Mouse (Mus musculus): ENCODE data around the gene Col5a1.

The Col5a1 gene

DNA sequence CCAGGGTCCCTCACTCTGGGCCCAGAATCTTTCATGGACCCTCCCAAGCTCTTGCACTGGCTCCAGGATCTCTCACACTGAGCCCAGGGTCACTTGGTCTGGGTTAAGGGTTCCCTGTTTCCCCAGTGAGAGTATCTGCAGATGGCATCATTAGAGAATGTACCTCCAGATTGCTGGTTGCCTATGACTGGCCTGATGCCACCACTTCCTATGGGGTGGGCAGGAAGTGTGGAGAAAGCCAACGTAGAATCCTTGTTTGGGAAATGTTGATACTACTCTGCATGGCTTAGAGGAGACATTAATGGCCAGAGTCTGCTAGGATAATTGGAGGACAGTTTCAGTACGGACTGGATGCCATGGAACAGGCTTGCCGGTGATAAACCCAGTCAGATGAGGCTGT is 76.2 kb downstream of the Col5a1 start:
- no peak for DNase-seq (ENCODE audit: low read depth, low spot score)

DNA sequence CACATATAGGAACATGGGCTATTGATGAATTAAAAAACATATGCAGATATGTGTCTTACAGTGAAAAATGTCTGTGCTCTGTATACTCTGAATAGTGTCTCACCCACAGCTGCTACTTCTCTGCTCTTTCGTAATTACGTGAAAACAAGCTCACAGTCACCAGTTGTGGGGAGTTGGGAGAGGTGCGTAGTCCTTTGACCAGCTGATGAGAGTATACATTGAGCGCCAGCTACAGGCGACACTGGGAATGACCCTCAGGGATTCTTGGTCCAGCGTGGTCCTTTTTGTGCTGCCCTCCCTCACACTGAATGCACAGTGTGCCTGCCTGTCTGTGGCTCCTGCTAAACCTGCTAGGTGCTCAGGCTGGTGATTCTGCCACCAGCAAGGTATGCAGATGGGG is 82.9 kb downstream of the Col5a1 start:
- DNase-seq (ENCODE audit: low read depth, low spot score): peak; percentile 16

DNA sequence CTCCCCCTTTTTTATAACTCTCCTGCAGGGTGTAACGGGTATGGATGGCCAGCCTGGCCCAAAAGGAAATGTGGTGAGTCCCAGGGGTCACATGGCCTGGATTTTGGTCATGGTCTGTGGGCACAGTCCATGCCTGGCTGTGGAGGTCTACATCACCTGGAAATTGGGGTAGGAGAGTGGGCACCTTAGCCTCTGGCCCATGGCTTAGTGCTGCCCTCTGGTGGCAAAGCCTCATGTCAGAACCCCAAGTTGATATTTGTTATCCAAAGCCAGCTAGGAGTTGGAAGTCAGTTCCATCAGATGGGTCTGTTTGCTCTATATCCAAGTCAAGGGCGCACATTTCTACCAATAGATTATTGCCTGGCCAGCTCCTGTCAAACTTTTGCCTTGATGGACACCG is 87.6 kb downstream of the Col5a1 start:
- DNase-seq (ENCODE audit: low read depth, low spot score): peak; percentile 39

DNA sequence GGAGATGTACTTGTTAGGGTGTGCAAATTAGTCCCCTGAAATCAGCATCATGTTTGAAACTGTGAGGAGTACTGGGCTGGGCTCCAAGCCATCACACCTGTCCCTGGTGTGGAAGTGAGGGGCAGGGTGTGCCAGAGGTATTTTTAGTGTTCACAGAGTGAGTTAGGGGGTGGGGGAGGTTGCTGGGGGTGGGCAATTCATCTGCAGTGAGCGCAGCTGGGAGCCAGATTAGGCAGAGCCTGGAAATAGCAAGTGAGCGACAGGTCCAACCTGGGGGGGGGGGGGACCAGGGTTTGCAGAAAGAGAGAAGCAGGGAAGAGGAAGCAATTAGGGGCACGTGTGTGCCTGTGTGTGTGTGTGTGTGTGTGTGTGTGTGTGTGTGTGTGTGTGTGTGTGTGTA is 89.6 kb downstream of the Col5a1 start:
- DNase-seq (ENCODE audit: low read depth, low spot score): no peak

DNA sequence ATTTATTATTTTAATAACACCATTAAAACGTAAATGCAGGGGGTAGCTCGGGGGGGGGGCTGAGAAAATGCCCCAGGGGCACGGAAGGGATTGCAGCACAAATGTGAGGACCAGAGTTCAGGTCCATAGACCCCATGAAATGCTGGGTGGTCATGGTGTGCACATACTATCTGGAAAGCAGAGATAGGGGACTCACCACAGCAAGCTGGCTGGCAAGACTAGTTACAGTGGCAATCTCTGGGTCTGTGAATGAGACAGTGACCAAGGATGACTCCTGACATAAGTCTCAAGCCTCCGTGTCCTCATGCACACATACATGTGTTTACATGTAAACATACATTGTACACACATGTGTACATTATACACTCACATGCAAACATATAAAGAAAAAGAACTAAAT is 90.3 kb downstream of the Col5a1 start:
- no peak for DNase-seq (ENCODE audit: low read depth, low spot score)

DNA sequence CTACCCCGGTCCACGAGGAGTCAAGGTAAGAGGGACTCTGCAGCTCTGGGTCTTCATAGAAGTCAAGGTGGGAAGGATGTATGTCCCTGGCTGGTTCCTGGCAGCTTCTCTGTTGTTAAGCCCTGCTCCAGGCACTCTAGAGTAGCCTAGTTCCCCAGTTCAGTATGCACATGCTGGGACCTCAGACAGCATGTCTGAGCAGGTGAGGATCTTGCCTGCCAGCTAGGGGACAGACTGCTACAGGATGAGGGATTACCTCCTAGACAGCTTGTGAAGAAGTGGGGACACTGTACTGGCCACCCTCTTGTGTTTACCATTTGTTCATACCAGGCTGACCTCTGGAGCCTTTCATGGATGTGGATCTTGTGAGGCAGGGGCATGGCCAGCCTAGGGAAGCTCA is 94.8 kb downstream of the Col5a1 start:
- DNase-seq (ENCODE audit: low read depth, low spot score): no peak

DNA sequence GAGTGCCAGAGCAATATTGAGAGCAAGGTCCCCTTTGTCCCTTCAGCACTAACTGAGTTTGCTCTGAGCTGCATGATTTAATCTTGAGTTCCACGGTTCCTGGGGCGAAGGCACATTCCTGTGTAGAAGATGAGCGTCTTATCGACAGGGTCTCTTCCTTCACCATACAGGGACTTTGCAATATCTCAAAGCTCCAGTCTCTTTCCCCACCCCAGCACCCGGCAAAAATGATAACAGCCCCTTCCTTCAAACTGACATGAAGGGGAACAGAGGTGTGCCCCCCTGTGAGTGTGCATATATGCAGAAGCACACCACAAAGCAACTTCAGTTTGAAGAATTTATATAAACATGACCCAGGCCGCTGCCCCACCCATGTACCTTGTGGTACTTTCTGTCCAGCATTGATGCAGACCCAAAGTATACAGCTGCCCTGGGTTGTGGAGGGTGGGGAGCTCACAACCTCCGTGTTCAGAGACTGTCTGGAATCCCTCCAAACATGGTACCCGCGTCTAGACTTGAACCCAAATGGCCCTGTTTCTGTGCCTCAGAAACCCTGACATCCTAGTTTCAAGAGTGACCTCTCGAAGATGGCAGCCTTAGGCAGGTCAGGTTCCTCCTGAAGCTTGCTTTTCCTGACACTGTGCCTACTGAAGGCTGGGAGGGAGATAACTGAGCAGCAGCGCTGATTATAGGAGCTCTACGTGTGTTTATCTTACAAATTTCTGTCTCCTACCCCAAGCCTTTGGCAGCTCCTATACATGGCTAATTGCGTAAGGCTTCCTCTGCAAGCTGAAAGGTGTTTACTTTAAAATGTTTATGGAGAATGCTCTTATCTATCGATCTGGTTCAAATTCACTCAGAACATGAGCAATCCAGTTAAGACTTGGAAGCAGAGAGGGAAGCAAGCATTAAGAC is 95.7 kb downstream of the Col5a1 start:
- no peak for DNase-seq (ENCODE audit: low read depth, low spot score)

DNA sequence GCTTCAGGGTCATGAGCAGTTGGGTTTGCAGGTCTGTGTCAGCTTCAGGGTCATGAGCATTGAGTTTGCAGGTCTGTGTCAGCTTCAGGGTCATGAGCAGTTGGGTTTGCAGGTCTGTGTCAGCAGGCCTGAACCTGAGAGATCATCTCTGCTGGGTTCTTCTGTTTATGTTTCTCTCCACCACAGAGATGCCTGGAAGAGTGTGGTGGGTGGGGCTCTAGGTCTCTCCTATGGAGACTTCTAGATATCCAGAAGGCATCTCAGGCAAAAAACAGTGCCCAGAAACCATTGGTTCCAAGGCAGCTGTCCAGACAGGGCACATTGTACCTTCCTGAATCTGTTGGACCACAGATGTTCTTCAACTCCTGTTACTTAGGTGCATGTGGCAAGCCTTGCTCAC is 96.9 kb downstream of the Col5a1 start:
- DNase-seq (ENCODE audit: low read depth, low spot score): no peak

DNA sequence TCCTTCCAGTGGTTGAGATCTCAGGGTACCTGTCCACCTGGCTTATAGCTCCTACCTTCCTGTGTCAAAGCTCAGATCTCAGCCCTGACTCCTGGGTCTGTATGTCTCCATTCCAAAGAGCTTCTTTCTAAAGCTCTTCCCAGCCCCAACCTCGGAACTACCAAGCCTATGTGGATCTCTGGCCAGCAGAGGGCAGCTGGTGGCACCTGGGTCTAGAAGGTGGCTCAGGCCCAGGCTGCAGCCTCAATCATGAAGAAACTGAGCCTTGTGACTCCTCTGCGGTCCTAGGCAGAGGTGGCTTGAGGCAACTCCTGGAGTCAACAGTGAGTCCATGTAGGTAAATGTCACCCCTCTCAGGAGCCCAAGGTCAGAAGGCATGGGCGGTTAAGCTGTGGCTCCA is 97.7 kb downstream of the Col5a1 start:
- DNase-seq (ENCODE audit: low read depth, low spot score): peak; percentile 17

DNA sequence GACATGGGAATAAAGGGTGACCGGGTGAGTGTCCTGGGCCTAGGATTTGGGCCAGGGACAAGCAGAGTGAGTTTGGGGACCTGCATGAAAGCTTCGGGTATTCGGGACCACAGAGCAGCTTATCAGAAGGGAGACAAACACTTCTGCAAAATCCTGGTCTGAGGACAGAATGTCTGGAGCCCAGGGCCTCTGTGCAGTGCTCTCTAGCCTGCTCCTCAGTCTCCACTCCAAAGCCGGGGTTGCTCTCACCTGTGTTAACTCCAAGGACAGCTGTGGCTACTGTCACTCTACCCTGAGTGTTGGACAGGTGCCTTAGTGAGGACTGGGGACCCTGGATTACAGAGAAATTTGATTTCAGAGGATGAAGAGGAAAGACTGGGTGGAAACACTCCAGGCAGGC is 100.5 kb downstream of the Col5a1 start:
- DNase-seq (ENCODE audit: low read depth, low spot score): no peak

DNA sequence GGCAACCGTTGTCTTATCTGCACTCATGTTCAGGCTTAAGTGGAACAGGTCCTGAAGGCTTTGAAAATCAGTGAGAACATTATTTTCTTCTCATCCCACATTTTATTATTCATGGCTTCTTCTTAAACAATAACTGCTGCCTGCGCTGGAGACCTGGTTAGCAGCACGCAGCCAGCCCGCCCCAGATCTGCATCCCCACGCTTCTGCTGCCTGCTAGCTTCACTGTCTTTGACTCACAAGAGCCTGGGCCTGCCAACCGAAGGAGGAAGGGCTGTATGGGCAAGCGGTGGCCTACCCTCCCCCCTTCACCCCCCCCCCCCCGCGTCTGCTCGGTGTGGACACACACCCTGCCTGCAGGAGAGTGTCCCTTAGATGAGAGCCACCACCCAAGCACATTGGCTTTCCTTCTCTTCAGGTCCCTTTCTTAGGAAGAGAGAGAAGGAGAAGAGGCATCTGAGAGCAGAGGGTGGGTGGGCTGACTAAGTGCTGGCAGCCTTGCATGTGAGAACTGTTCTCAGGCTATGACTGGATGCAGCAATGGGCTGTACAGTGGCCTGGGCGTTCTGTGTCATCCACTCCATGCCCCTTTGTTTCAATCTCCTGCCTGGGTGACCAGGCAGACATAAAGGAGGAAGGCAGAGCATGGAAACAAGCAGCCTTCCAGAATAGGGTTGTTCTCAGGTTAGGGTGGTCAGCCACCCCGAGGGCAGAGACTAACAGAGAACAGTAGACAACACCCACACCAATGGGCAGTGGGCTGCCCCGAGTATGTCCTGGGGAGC is 104.4 kb downstream of the Col5a1 start:
- no peak for DNase-seq (ENCODE audit: low read depth, low spot score)

DNA sequence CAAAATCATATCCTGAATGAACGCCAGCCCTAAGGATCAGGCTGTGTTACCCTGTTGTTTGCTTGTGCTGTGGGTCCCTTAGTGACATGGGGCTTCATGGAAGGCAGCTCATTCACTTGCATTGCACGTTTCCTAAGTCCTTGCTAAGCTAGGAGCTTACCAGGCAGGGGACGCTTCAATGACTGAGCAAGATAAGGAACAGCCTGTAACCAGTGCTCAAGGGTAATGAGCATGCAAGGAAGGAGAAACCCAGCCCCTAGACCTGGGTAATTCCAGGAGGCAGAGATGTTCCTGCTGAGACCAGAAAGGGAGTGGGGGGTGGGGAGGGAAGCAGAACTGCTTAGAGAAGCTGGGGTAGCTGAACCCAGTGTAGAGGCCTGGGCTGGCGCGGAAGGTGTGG is 107.2 kb downstream of the Col5a1 start:
- DNase-seq (ENCODE audit: low read depth, low spot score): peak; percentile 4

DNA sequence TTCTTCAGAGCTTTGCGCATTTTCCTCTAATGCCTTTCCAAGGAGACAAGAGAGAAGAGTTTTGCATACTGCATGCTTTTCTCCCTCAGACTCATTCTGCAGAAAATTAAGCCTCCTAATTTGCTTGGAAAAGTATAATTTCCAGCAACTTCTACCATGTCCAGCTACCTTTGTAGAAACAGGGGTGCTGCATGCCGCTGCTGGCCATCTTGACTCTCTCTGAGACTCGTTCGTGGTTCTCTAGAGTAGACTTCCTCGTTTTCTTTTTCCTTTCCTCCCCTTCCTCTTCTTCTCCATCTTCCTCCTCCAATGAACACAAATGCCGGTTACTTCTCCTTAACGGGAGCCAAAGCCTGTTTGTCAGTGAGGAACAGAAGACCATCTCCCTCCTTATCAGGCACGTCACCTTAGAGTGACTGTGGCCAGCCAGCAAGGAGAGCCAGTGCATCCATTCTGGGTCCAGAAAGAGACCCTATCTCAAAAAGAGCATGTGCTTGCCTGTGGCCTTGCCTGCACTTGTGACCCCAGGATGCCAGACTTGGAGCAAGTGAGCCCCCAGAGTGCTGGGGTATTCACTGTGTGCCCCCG is 113.9 kb downstream of the Col5a1 start:
- DNase-seq (ENCODE audit: low read depth, low spot score): no peak

DNA sequence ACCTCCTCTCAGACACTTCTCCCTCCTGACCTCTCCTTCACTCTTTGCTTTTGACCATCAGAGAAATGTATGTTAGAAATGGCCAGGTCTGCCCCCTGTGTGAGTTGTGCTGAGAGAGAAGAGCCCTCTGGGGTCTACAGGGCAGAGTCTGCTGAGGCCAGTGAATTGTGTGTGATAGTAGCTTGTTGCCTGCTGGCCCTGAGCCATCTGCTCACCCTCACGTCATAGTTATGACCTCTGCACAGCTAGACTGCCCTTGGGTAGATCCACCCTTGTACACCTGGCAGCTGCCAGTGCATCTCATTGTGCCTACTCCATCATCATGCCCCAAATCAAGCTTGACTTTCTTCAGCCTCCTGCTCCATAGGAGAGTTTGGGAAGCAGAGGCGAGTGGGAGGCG is 114.4 kb downstream of the Col5a1 start:
- no peak for DNase-seq (ENCODE audit: low read depth, low spot score)

DNA sequence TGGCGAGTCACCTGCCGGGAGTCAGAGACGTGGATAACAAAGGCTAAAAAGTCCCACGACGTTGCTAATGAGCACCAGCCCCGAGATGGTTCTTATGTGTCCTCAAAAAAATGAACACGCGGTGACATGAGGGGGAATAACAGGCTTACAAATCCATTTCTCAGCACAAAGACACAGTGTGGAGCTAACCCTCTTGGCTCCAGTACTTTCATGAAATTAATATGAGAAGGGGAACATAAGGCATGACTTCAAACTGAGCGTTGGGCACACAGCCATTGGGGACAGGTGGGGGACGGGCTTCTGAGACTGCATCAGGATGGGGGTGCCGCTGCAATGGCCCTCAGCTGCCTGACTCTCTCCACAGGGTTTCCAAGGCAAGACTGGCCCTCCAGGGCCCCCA is 115.0 kb downstream of the Col5a1 start:
- no peak for DNase-seq (ENCODE audit: low read depth, low spot score)

DNA sequence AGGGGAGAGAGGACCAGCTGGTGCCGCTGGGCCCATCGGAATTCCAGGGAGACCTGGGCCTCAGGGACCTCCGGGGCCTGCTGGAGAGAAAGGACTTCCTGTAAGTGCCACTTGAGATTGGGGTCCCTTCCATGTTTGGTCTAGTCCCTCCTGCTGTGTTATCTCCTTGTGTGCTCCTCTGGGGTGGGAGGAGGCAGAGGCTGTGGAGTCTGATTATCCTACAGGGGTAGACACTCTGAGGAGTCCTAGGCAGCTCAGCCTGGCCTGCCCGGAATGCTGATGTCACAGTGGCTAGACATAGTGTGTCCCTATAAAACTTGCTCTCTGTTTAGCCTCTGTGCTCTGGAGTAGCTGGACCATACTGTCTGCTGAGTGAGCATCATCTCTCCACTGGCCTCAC is 119.0 kb downstream of the Col5a1 start:
- no peak for DNase-seq (ENCODE audit: low read depth, low spot score)

DNA sequence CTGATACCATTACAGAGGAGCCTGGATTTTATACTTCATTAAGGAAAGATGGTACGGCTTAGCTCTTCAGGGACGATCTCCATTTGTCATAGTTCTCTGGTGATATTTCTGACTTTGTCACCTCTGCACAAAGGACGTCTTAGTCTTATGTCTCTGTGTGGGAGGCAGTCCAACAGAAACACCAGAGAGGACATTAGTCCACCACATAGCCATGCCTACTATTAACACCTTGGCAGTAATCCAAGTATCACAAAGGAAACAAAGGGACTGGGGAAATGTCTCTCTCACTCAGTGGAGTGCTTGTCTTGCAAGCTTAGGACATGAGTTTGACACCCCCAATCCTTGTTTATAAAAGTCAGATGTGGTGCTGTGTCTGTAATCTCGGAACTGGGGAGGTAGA is 122.0 kb downstream of the Col5a1 start:
- no peak for DNase-seq (ENCODE audit: low read depth, low spot score)

DNA sequence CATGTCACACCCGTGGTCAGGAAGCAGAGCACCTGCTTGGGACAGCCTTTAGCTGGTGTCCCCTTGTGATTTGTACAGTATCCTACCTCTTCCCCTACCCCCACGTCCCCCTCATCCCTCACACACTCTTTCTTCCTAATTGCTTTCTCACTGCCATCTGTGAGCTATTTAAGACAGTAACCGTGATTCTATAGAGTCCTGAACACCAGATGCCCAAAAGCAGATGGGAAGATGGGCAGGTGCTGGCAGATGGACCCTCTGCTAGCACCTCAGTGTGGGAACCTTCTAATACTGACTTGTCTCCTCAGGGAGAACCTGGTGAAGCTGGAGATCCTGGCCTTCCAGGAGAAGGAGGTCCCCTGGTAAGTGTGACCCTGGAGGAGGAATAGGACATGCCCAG is 126.1 kb downstream of the Col5a1 start:
- no peak for DNase-seq (ENCODE audit: low read depth, low spot score)

DNA sequence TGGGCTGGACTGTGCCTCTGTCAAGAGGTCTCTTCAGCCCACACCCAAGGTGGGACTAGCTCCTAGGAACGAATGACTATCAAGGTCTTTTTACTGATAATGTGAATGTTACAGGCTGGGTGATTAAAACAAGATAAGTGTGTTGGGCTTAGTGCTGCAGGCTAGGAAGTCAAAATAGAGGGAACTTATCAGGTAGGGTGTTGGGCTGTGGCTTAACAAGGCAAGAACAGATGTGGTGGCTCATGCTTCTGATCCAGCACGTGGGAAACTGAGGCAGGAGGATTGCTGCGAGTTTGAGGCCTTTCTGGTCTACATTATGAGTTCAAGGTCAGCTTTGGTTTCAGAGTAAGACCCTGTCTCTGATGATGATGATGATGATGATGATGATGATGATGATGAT is 128.6 kb downstream of the Col5a1 start:
- no peak for DNase-seq (ENCODE audit: low read depth, low spot score)

DNA sequence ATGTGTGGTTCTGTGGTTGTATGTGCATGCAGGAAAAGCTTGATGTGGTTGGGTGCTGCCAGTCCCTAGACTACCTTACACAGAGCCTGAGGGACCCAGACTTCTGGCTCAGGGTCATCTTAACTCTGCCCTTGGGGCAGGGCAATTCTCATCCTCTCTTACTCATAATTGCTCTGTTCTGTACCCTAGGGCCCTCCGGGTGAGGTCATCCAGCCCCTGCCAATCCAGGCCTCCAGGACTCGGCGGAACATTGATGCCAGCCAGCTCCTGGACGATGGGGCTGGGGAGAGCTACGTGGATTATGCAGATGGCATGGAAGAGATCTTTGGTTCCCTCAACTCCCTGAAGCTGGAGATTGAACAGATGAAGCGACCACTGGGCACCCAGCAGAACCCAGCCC is 138.2 kb downstream of the Col5a1 start:
- no peak for DNase-seq (ENCODE audit: low read depth, low spot score)

DNA sequence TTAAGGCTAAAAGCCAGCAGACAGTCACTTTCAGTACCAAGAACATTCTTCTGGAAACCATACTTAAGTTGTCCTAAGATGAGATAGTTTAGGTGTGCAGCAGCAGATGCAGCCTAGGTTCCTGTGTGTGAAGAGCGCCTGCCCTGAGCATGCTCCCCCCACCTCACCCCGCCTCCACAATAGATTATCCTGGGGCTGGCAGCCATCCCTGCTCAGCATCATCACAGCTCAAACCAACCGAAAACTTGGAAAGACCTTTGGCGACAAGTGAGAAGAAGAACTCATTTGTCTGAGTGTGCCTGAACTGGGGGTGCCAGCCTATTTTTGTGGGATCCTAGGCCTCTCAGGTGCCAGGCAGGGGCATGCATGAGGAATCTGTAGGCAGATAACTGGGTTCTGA is 139.6 kb downstream of the Col5a1 start:
- DNase-seq (ENCODE audit: low read depth, low spot score): no peak

DNA sequence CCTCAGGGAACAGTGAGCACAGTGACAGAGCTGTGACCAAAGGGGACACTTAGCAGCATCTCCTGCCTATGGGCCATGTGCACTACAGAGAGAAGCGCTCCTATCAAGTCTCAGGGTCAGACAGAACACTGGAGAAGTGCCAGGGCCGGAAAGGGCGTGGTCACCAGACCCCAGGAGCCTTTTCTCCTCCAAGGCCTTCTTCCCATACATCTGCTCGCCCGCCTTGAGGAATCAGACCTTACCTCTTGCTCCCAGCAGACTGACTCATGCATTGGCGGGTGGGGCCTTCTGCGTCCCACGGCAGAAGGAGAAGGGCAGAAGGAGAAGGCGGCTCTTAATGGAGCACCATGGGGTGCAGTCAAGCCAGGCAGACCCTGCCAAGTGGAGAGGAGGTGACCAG is 145.6 kb downstream of the Col5a1 start:
- DNase-seq (ENCODE audit: low read depth, low spot score): peak; percentile 63

DNA sequence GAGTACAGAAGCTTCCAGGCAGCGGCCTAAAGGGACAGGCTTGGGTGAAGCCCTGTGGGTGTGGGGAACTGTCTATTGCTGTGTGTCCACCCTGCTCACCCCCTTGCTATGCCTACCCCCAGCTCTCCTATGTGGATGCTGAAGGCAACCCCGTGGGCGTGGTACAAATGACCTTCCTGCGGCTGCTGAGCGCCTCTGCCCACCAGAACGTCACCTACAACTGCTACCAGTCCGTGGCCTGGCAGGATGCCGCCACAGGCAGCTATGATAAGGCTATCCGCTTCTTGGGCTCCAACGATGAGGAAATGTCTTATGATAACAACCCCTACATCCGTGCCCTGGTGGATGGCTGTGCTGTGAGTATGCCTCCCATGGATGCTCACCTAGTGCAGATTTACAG is 146.2 kb downstream of the Col5a1 start:
- no peak for DNase-seq (ENCODE audit: low read depth, low spot score)

All from ES-CJ7 (cell line).